Mouse (Mus musculus): Measurements from ENCODE around the gene Mid1. TPM values are rescaled to one million over a fixed set of nuclear protein-coding genes. Genes with fewer than 3 reads are reported as not detected.
"Not testable (repeated sequence)": the region's sequence is repeated elsewhere in the genome, so short reads cannot be mapped to it uniquely, and the experiment has no call there.

Mid1 gene
- total RNA-seq, 2 experiments from 2014 or later = 4.9 to 10.0 TPM

DNA sequence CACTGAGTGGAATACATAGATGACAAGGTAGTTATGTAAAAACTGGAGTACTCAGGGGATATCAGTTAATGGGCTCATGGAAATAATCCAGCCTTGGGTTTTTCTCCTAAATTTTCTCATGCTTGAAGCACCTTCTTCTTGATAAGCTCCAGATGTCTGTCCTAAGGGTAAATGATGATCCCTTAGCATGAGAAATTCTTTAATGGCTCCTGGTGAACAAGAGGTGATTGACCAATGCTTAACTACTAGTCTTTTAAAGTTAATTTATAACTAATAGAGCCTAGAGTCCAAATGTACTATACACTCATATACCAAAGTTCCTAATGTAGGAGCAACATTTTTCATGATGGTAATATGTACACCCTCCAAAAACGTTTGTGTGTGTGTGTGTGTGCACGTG is 218.7 kb downstream of the Mid1 start:
- intact Hi-C loops (cut with DNase I) = loop anchor here (2.0 kb wide), 1 partner anchor 23 kb away; no protein-coding TSS in a partner anchor
- TF ChIP-seq CTCF (IDR thresholded peaks at IDR 0.05) = no peak
- Histone ChIP-seq H3K4me3 (no peak overlapping the region), H3K27ac (no peak overlapping the region)
- no peak for DNase-seq

- TF ChIP-seq CTCF (IDR thresholded peaks at IDR 0.05) = no peak
- H3K4me3 ChIP-seq = no peak overlapping the region
- no peak overlapping the region for H3K27ac ChIP-seq
- no peak for DNase-seq
- intact Hi-C loops (cut with DNase I) = no loop called here
These were observed 221.1 kb downstream of the Mid1 start for GRCm38 (mm10) chrX:169906054-169906508.

DNA sequence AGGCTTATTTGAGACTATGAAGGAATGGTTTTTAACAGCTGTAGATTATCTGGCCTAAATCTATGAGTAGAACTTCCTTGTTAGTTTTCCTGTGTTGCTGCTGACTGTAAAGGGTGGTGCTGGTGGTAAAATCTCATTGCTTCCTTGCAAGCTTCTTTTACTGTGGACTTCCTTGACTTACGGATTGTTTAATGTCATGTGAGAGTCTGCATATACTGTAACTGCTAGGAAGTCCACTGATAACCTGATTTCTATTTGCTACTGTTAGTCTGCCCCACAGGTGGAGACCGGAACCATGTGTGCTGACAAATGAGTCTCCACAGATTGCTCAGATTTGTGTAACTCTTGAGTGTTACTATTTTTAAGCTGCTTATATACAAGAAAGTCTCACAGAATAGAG is 224.9 kb downstream of the Mid1 start:
- DNase-seq = no peak
- intact Hi-C loops (cut with DNase I) = no loop called here
- H3K27ac ChIP-seq = no peak overlapping the region

GRCm38 (mm10) chrX:169915738-169916137 is 230.7 kb downstream of the Mid1 start:
- intact Hi-C loops (cut with DNase I) = no loop called here
- Histone ChIP-seq H3K4me3 (peak overlapping the region; percentile 48), H3K27ac (peak overlapping the region; percentile 57)
- no peak for TF ChIP-seq CTCF (IDR thresholded peaks at IDR 0.05)
- DNase-seq = peak; percentile 26

More for the DNA sequence above, 224.9 kb downstream of the Mid1 start:
- H3K4me3 ChIP-seq = no peak overlapping the region
- TF ChIP-seq CTCF (IDR thresholded peaks at IDR 0.05) = no peak

DNA sequence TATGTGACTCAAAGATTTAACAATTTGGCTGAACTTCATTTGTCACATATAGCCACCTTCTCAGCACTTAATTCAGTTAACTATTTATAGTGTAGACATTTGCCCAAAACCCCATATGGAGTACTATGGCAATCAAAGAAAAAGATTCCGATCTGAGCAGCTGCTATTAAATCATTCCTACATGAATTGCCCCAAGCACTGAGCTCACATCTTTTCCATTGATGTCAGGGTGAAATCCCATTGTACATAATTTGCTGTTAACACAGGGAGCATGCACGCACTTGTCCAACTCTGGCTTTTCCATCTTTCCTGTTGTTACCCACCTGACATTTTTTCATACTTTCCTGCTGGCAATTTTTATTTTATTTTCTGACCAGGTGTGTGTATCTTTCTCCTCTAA is 237.5 kb downstream of the Mid1 start:
- DNase-seq = no peak
- intact Hi-C loops (cut with DNase I) = no loop called here
- TF ChIP-seq CTCF (IDR thresholded peaks at IDR 0.05) = no peak
- H3K4me3 ChIP-seq = no peak overlapping the region
- H3K27ac ChIP-seq = no peak overlapping the region

DNA sequence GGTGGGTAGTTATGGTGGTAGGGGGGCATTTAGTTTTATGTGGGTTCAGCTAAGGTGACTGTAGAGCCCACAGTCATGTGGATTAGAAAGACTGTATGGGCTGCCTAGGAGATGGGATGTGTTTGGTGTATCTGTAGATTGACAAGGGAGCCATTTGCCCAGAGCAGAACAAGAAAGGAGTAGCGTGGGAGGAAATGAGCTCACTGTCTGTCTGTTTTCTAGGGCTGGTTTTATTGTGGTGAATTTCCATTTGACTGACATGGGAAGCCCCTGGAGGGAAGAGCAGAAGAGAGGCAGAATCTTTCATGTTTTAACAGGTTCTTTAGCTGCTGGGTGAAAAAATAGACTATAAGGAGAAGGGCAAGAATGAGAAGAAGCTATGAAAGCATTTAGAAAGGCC is 238.4 kb downstream of the Mid1 start:
- TF ChIP-seq CTCF (IDR thresholded peaks at IDR 0.05) = no peak
- intact Hi-C loops (cut with DNase I) = no loop called here
- Histone ChIP-seq H3K27ac (no peak overlapping the region), H3K4me3 (no peak overlapping the region)
- DNase-seq = no peak

DNA sequence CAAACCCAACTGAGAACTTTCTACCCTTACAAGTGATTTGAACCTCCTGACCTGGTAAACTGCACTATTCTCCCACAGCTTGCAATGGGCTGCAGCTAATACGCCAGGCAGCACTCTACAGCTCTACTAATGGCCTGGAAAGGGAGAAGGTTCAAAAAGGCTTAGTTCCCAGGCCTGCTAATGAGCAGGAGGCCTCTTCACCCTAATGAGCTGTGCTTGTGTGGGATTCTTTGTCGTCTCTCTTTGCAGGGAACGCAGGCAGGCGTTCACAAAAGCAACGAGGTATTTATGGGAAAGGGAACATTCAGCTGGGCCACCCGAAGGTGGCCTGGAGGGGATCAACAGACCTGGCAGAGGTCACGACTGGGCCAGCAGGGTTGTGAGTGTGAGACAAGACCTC is 240.6 kb downstream of the Mid1 start:
- no peak for DNase-seq
- no peak overlapping the region for H3K27ac ChIP-seq
- TF ChIP-seq CTCF (IDR thresholded peaks at IDR 0.05) = no peak
- H3K4me3 ChIP-seq = no peak overlapping the region
- intact Hi-C loops (cut with DNase I) = no loop called here

DNA sequence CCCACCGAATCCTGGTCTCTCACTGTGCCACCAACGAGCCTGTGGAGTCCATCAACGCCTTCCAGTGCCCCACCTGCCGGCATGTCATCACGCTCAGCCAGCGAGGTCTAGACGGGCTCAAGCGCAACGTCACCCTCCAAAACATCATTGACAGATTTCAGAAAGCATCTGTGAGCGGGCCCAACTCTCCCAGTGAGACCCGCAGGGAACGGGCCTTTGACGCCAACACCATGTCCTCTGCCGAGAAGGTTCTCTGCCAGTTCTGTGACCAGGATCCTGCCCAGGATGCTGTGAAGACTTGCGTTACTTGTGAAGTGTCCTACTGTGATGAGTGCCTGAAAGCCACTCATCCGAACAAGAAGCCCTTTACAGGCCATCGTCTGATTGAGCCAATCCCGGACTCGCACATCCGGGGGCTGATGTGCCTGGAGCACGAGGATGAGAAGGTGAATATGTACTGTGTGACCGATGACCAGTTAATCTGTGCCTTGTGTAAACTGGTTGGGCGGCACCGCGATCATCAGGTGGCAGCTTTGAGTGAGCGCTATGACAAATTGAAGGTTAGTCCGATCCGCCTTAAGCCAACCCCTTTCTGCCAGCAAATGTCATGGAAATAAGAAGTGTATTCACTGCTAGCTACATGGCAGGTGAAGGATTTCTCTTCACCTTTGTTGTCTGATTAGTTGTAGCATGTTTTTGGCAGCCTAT is 242.3 kb downstream of the Mid1 start:
- no peak overlapping the region for H3K4me3 ChIP-seq
- intact Hi-C loops (cut with DNase I) = loop anchor here (2.0 kb wide), 1 partner anchor 22 kb away; no protein-coding TSS in a partner anchor
- peak; percentile 24 for DNase-seq
- TF ChIP-seq CTCF (IDR thresholded peaks at IDR 0.05) = no peak
- no peak overlapping the region for H3K27ac ChIP-seq

- Histone ChIP-seq H3K4me3 (no peak overlapping the region), H3K27ac (no peak overlapping the region)
- no peak for TF ChIP-seq CTCF (IDR thresholded peaks at IDR 0.05)
- no peak for DNase-seq
- intact Hi-C loops (cut with DNase I) = loop anchor here (1.0 kb wide), 1 partner anchor 35 kb away; no protein-coding TSS in a partner anchor
These were observed 245.9 kb downstream of the Mid1 start for GRCm38 (mm10) chrX:169930868-169931267.

DNA sequence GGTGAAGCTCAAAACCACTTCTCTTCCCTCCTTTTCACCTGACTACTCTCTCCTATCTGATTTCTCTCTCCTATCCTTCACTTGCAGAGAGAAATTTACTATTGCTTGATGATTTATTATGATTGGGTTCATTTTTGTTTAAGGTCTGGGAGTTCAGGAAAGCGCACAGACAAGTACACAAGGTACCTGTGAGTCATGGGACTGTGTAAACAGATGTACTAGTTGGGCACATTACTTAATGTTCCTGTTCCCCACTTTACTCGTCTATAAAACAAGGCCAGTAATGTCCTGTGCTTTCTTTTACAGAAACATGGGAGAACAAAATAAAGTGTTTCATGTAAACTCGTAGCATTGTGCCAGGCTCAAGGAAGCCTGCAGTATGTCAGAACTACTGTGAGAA is 248.2 kb downstream of the Mid1 start:
- intact Hi-C loops (cut with DNase I) = no loop called here
- Histone ChIP-seq H3K27ac (no peak overlapping the region), H3K4me3 (no peak overlapping the region)
- no peak for DNase-seq
- TF ChIP-seq CTCF (IDR thresholded peaks at IDR 0.05) = no peak

DNA sequence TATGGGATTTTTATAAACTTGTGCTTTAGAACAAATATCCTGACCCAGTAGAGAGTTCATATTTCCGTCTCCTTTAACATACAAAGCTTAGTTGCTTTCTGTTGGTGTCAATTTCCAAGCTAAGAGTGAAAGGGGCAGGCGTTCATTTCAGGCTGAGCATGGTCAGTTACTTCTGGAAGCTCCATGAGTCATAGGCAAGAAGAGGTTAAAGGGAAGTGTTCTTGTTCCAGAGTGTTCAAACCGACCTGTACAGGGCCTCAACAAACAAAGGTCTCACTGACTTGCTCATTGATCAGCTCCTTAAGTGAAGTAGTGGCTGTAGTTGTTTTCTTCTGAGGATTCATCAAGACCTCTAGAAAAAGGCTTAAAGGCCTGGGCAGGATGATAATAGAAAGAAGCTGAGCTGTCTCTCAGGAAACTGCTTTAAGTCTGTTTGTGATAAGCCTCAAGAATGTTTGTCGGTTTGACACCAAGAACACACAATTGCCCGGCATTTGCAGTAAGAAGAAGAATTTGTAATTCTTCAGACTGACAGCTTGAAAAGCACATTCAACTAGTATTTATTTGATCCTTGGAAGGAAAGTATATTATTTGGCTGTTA is 252.2 kb downstream of the Mid1 start:
- no peak for DNase-seq
- H3K27ac ChIP-seq = no peak overlapping the region
- TF ChIP-seq CTCF (IDR thresholded peaks at IDR 0.05) = no peak
- no peak overlapping the region for H3K4me3 ChIP-seq
- intact Hi-C loops (cut with DNase I) = no loop called here

- Histone ChIP-seq H3K27ac (no peak overlapping the region), H3K4me3 (no peak overlapping the region)
- no peak for DNase-seq
- intact Hi-C loops (cut with DNase I) = no loop called here
- no peak for TF ChIP-seq CTCF (IDR thresholded peaks at IDR 0.05)
These were observed 255.5 kb downstream of the Mid1 start for GRCm38 (mm10) chrX:169940531-169940930.

DNA sequence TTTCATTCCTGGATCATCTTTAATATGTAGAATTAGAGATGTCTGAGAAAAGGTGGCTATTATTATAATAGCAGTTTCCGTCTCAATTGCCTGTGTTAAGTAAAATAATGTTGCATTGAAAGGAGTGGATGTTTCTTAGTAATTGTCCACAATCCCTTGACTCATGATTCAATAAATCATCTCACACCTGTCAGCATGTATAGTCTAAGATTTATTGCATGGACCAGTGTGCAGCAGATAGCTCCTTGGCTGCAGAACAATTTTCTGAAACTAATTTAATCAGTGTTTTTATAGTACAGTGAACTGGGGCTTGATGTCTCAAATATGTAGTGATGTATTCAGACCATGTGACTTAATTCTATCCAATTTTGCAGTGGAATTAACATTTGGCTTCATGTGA is 265.6 kb downstream of the Mid1 start:
- intact Hi-C loops (cut with DNase I) = no loop called here
- DNase-seq = no peak
- H3K4me3 ChIP-seq = no peak overlapping the region
- H3K27ac ChIP-seq = no peak overlapping the region
- no peak for TF ChIP-seq CTCF (IDR thresholded peaks at IDR 0.05)

DNA sequence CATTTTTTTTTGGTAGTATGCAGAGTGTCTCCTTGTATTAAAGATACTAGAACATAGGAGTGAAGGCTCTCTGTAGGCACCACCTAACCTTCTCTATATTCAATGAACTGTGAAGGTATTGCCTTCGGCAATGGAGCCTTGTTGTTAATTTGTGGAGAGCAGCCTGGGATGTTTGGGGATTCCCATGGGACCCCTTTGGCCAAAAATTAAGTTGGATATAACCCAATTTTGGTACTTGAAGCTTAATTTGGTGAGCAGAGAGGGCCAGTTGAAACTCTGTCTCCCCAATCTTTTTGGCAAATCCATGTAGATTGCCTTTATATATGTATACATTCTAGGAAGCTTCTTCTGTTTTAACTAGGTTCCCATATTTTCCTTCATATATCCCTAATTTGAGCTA is 284.3 kb downstream of the Mid1 start:
- intact Hi-C loops (cut with DNase I) = no loop called here
- no peak overlapping the region for H3K4me3 ChIP-seq
- 0 out of 2 replicates have a peak, but pooled peaks have one; percentile 11 for TF ChIP-seq CTCF (IDR thresholded peaks at IDR 0.05)
- DNase-seq = no peak
- H3K27ac ChIP-seq = no peak overlapping the region

DNA sequence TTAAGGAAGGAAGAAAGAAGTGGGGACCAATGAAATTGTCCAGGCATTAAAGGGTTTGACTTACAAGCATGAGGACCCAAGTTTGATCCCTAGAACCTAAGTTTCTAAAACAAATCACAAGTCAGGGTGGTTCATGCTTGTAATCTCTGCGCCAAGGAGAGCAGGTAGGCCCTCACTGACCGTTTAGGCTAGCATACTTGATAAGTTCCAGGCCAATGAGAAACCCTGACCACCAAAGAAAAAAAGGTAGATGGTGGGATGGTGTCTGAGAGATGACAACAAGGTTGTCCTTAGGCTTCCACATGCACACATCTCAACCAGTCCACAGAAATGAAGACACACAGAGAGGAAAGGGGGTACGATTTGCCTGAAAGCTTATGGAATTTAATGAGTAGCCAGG is 284.8 kb downstream of the Mid1 start:
- DNase-seq; H3K27ac ChIP-seq; intact Hi-C loops (cut with DNase I); H3K4me3 ChIP-seq: not testable (repeated sequence)

DNA sequence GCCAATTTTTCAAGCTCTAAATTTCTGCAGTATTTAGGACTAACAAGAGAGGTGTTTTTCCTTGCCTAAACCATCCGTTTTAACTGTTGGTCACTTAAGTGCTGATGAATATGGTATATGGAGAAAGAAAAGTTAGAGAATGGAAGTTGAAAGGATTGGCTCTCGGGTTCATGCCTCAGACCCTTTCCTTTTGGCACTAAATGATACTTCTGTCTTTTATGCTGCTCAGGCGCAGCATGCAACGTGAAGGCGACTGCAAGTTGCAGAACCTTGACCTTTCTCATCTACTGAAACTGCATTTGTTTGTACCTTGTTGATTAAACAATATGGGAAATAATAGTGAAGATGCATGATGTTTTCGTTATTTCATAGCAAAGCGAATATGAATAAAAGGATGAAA is 285.5 kb downstream of the Mid1 start:
- intact Hi-C loops (cut with DNase I); DNase-seq; H3K27ac ChIP-seq; H3K4me3 ChIP-seq: not testable (repeated sequence)

DNA sequence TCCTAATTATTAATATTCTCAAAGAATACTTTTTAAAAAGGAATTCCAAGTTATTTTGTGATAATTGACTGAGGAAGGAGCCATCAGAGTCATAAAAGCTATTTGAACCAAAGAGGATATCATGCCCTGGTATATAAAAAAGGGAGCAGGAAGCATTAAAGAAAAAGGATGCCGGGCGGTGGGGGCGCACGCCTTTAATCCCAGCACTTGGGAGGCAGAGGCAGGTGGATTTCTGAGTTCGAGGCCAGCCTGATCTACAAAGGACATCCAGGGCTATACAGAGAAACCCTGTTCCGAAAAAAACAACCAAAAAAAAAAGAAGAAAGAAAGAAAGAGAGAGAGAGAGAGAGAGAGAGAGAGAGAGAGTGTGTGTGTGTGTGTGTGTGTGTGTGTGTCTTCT is 286.6 kb downstream of the Mid1 start:
- H3K4me3 ChIP-seq; H3K27ac ChIP-seq; intact Hi-C loops (cut with DNase I); DNase-seq: not testable (repeated sequence)

- H3K4me3 ChIP-seq; intact Hi-C loops (cut with DNase I); H3K27ac ChIP-seq; DNase-seq: not testable (repeated sequence)
These were observed 287.1 kb downstream of the Mid1 start for GRCm38 (mm10) chrX:169972131-169972530.

Measured in gastrocnemius, adult 2 months (tissue).